Mouse (Mus musculus): ENCODE data around the gene Kcnq4. TPM values are rescaled to one million over a fixed set of nuclear protein-coding genes. Genes with fewer than 3 reads are reported as not detected.

Kcnq4 gene
- polyA plus RNA-seq (2012; ENCODE audit: insufficient read depth, insufficient read length, missing spikeins) = not detected in 2 replicates

DNA sequence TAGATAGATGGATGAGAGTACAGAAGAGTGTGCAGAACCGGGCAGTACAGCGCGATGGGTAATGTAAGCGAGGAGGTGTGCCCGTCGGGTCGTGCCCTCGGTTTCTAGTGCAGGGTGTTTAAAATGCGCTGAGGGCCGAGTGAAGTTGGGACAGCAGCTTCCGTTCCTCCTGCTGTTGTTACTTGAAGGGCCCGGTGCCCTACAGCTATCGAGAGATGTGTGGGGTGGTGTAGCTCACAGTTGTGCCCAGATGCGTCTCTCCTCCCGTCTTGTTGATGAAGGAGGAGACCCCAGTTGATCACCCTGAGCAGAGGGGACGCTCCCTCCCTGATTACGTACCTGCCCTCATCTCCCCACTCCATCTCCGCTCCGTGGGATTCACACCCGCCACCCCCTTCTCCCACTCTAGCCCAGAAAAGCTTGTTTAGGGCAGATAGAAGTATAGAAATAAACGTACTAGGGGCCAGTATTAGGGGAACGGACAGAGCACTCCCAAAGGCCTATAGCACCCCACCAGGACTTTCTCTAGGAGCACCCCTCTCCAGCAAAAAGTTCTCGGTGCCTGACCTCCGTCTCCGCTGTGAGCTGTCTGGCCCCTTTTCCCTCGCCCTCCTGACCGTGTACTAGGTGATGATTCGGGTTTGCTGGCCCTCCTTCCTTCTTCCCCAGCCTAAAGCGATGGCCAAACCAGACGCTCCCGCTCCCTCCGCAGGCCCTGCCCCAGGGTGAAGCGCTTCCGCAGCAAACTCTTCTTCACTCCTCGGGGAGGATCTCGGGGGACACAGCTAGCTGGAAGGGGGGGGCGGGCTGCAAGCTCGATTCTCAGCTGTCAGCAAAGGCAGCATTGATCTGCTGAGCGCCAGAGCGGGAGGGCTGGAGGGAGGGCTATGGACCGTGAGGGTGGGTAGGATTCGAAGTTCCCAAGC lies at the start of gene Kcnq4:
Kcnq4 (minus strand) TSS at position 672 of the 926 bp plus-strand sequence.
- H3K4me3 ChIP-seq (ENCODE audit: insufficient read depth, low read length) = peak within 1 kb of the TSS; percentile 22; the same call in 1 of the 2 replicates
- no peak within 1 kb of the TSS for H3K27ac ChIP-seq (ENCODE audit: insufficient read depth, low read depth, low read length)

DNA sequence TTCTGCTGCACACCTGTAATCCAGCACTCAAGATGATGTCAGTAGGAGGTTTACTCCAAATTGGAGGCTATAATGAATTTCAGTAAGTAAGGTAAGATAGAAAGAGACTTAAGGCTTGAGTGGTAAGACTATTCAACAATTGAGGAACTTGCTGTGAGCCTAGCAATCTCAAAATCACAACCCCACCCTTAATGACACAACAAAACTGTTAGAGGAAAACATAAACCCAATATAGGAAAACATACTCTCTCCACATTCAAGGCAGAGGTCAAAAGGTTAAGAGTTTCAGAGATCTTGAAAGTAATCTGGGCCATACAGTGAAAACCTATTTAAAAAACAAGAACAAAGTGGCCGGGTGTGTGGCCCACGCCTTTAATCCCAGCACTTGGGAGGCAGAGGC lies 48.3 kb upstream of the Kcnq4 start:
- Histone ChIP-seq H3K4me1 (ENCODE audit: control insufficient read depth, insufficient read depth, low read length) (peaks cover 5% of the 10 kb centered on the region; the same call in 1 of the 2 replicates), H3K27ac (ENCODE audit: insufficient read depth, low read depth, low read length) (no peak overlapping the region), H3K4me3 (ENCODE audit: insufficient read depth, low read length) (no peak overlapping the region)
- no peak for TF ChIP-seq CTCF (IDR thresholded peaks at IDR 0.05; ENCODE audit: low read depth, low read length)
- TF ChIP-seq POLR2A (IDR thresholded peaks at IDR 0.05; ENCODE audit: borderline replicate concordance, low read depth, low read length) = no peak

More for the DNA sequence above, at the start of gene Kcnq4:
- H3K4me1 ChIP-seq (ENCODE audit: control insufficient read depth, insufficient read depth, low read length) = no peaks in the 10 kb centered on the region
- TF ChIP-seq POLR2A (IDR thresholded peaks at IDR 0.05; ENCODE audit: borderline replicate concordance, low read depth, low read length) = no peak
- TF ChIP-seq CTCF (IDR thresholded peaks at IDR 0.05; ENCODE audit: low read depth, low read length) = no peak

DNA sequence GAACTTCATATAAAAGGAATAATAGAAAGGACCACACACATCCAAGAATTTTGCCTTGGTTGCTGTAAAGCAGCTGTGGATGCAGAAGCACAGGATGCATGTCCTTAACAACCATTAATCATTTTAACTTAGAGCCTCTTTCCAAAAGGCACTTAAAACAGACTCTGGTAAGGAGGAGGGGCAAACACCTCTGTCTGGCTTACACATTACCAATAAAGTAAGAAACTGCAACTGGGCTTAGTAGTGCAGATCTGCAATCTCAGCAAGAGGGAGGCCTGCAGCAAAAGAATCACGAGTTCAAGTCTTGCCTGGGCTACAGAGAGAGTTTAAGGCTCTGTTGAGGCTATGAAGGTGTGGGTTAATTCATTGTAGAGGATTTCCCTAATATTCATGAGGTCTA lies 47.2 kb upstream of the Kcnq4 start:
- H3K27ac ChIP-seq (ENCODE audit: insufficient read depth, low read depth, low read length) = no peak overlapping the region
- peaks cover 5% of the 10 kb centered on the region; the same call in 1 of the 2 replicates for H3K4me1 ChIP-seq (ENCODE audit: control insufficient read depth, insufficient read depth, low read length)
- TF ChIP-seq POLR2A (IDR thresholded peaks at IDR 0.05; ENCODE audit: borderline replicate concordance, low read depth, low read length) (no peak), CTCF (IDR thresholded peaks at IDR 0.05; ENCODE audit: low read depth, low read length) (no peak)
- H3K4me3 ChIP-seq (ENCODE audit: insufficient read depth, low read length) = no peak overlapping the region

DNA sequence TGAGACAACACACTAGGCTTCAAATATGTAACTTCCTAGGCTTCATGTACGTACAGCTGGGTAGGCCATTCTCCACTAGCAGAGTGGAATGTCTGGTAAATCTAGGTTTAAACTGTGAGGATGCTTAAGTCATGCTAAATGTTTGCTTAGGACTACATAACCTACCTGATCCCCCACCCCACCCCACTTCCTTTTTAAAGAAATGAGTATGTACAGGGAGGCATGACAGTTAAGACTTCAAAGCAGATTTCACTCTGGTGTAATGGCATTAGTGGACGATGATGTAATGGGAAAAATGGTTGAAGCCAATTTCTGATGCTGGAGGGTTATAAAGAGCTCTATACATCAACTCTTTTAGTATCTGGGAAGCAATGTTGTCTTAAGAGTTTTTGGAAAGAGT lies 44.5 kb upstream of the Kcnq4 start:
- Histone ChIP-seq H3K4me1 (ENCODE audit: control insufficient read depth, insufficient read depth, low read length) (0 out of 2 replicates have a peak, but pooled peaks cover 3% of the 10 kb centered on the region), H3K4me3 (ENCODE audit: insufficient read depth, low read length) (no peak overlapping the region), H3K27ac (ENCODE audit: insufficient read depth, low read depth, low read length) (no peak overlapping the region)
- TF ChIP-seq CTCF (IDR thresholded peaks at IDR 0.05; ENCODE audit: low read depth, low read length) (no peak), POLR2A (IDR thresholded peaks at IDR 0.05; ENCODE audit: borderline replicate concordance, low read depth, low read length) (no peak)

DNA sequence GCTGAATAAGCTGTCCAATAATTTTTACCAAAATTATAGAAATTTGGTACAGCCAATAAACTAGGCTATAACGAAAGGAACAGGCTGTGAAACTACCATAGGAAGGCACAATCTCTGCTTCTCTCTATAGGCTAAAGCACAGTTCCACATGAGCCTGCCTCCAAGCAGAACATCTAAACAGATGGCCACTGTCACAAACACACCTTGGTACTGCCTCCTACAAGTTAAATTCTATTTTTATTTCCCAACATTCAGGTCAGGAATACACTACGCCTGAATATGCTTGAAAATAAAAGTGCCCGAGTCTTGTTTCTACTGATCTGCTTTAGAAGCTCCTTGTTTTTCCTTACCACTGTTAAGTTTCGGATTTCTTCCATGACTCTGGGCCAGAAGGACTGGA lies 41.6 kb upstream of the Kcnq4 start:
- Histone ChIP-seq H3K4me3 (ENCODE audit: insufficient read depth, low read length) (no peak overlapping the region), H3K27ac (ENCODE audit: insufficient read depth, low read depth, low read length) (no peak overlapping the region), H3K4me1 (ENCODE audit: control insufficient read depth, insufficient read depth, low read length) (no peaks in the 10 kb centered on the region)
- TF ChIP-seq POLR2A (IDR thresholded peaks at IDR 0.05; ENCODE audit: borderline replicate concordance, low read depth, low read length) = no peak
- no peak for TF ChIP-seq CTCF (IDR thresholded peaks at IDR 0.05; ENCODE audit: low read depth, low read length)

DNA sequence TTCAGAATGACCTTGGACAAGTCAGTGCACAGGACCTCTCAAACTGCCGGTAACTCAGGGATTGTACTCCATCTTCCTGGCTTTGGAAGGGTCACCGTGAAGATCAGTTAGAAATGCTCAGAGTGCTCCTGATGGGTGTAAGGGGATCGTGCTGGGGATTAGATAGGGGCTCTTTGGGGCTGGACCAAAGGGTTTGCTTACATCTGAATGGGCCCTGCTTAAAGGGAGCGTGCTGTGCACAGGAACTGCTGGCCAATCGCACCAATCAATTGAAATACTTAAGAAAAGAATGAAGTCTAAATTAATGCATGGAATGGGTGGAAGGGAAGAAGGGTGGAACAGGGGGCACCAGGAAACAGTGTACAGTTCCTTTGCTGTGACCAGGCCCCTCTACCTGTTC lies 7.4 kb upstream of the Kcnq4 start:
- H3K27ac ChIP-seq (ENCODE audit: insufficient read depth, low read depth, low read length) = no peak overlapping the region
- H3K4me1 ChIP-seq (ENCODE audit: control insufficient read depth, insufficient read depth, low read length) = no peaks in the 10 kb centered on the region
- no peak for TF ChIP-seq POLR2A (IDR thresholded peaks at IDR 0.05; ENCODE audit: borderline replicate concordance, low read depth, low read length)
- TF ChIP-seq CTCF (IDR thresholded peaks at IDR 0.05; ENCODE audit: low read depth, low read length) = no peak
- H3K4me3 ChIP-seq (ENCODE audit: insufficient read depth, low read length) = no peak overlapping the region

DNA sequence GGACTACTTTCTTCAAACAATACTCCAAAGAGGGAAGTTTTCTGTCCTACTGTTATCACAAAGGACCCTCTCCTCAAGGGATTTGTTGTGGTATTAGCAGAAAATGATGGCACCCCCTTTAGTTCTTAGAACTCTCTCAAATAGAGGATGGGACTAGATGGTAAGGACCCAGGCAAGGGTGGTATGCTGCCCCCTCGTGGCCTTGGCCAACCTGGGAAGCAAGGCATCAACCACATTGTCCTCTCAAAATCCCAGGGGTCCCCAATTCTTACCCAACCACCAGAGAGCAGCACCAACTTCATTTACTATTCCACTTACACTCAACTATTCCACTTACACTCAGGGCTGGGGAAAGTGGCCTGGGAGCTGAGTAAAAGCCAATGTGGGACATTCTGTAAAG lies 6.9 kb upstream of the Kcnq4 start:
- TF ChIP-seq POLR2A (IDR thresholded peaks at IDR 0.05; ENCODE audit: borderline replicate concordance, low read depth, low read length) = no peak
- TF ChIP-seq CTCF (IDR thresholded peaks at IDR 0.05; ENCODE audit: low read depth, low read length) = peak; percentile 67
- Histone ChIP-seq H3K4me3 (ENCODE audit: insufficient read depth, low read length) (no peak overlapping the region), H3K4me1 (ENCODE audit: control insufficient read depth, insufficient read depth, low read length) (no peaks in the 10 kb centered on the region), H3K27ac (ENCODE audit: insufficient read depth, low read depth, low read length) (no peak overlapping the region)

DNA sequence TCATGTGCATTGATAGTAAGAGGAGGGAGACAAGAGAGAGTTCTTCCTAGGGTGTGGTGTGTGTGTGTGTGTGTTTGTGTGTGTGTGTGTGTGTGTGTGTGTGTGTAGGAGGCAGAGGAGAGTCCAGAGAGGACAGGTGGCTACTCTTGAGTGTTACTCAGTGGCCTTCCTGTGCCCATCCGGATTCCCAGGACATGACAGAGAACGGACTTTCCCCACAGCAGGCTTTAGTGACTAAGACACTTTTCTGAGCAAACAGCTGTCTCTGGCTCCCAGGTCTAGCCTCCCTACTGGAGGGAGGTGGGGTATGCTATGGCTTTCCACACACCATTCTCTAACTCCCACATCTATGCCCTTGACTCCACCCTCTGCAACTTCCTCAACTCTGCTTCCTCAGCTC lies 1.2 kb upstream of the Kcnq4 start:
- no peaks in the 10 kb centered on the region for H3K4me1 ChIP-seq (ENCODE audit: control insufficient read depth, insufficient read depth, low read length)
- no peak overlapping the region for H3K27ac ChIP-seq (ENCODE audit: insufficient read depth, low read depth, low read length)
- H3K4me3 ChIP-seq (ENCODE audit: insufficient read depth, low read length) = no peak overlapping the region
- TF ChIP-seq CTCF (IDR thresholded peaks at IDR 0.05; ENCODE audit: low read depth, low read length) (no peak), POLR2A (IDR thresholded peaks at IDR 0.05; ENCODE audit: borderline replicate concordance, low read depth, low read length) (no peak)

DNA sequence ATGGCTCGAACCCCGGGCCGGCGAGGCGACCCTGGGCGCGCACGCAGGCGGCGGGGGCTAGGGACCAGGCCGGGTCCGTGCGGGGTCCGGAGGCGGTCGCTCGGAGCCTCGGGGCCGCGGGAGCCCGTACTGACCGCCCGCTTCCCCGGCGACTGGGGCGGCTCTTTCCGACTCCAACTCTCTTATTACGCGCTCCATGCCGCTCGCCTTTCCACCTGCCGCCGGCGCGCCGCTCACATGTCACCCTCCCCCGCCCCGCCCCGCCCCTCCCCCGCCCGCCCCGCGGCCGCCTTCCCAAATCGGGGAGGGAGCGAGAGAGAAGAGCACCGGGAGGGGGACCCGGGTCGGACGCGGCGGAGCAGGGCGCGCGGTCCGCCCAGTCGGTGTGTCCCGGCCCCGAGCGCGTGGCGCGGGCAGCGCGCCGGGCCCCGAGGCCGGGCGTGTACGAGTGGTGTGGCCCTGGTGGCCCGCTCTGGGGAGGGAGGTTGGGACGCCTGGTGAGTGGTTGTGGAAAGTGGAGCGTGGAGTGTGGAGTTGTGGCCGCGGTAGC lies 1.1 kb downstream of the Kcnq4 start:
- peak overlapping the region; percentile 22; the same call in 1 of the 2 replicates for H3K4me3 ChIP-seq (ENCODE audit: insufficient read depth, low read length)
- no peak overlapping the region for H3K27ac ChIP-seq (ENCODE audit: insufficient read depth, low read depth, low read length)
- TF ChIP-seq POLR2A (IDR thresholded peaks at IDR 0.05; ENCODE audit: borderline replicate concordance, low read depth, low read length) = no peak
- TF ChIP-seq CTCF (IDR thresholded peaks at IDR 0.05; ENCODE audit: low read depth, low read length) = no peak
- H3K4me1 ChIP-seq (ENCODE audit: control insufficient read depth, insufficient read depth, low read length) = no peaks in the 10 kb centered on the region

Measured in bone marrow macrophage, adult 2 months (primary cell).